Mouse (Mus musculus): ENCODE results near the gene Oog4. TPM values are rescaled to one million over a fixed set of nuclear protein-coding genes. Genes with fewer than 3 reads are reported as not detected.

Gene Oog4
- not detected in 2 replicates for polyA plus RNA-seq (2015; fragmentation: Nextera tagmentation; extraction: Ambion mirVana)

GRCm38 (mm10) chr4:143450224-143450623, at the start of gene Oog4:
Gene Oog4 (minus strand): TSS chr4:143450324.

GRCm38 (mm10) chr4:143412219-143413092, 37.7 kb downstream of the Oog4 start, which contains the start of gene Pramef8:
Gene Pramef8 (plus strand): TSS chr4:143412426.

GRCm38 (mm10) chr4:143394181-143394580, 55.9 kb downstream of the Oog4 start, which contains the start of gene Pramel1:
Gene Pramel1 (plus strand): TSS chr4:143394428.

Other genes with a start within 250 kb of the Oog4 start
- 5.7 and 7.7 TPM in 2 replicates for gene Prdm2, start 237.3 kb downstream of the Oog4 start, polyA plus RNA-seq (2015; fragmentation: Nextera tagmentation; extraction: Ambion mirVana)
- 38.3 and 55.2 TPM in 2 replicates for gene Pdpn, start 150.8 kb downstream of the Oog4 start, polyA plus RNA-seq (2015; fragmentation: Nextera tagmentation; extraction: Ambion mirVana)
- gene Lrrc38, start 100.6 kb downstream of the Oog4 start, polyA plus RNA-seq (2015; fragmentation: Nextera tagmentation; extraction: Ambion mirVana) = not detected in 2 replicates
- gene Pramel1, start 55.9 kb downstream of the Oog4 start, polyA plus RNA-seq (2015; fragmentation: Nextera tagmentation; extraction: Ambion mirVana) = not detected in 2 replicates
- gene Pramef8, start 37.9 kb downstream of the Oog4 start, polyA plus RNA-seq (2015; fragmentation: Nextera tagmentation; extraction: Ambion mirVana) = 8.7 and 14.6 TPM in 2 replicates
- gene Gm13043, start 61.0 kb upstream of the Oog4 start, polyA plus RNA-seq (2015; fragmentation: Nextera tagmentation; extraction: Ambion mirVana) = not detected in 2 replicates
- not detected in 2 replicates for gene Gm13040, start 85.6 kb upstream of the Oog4 start, polyA plus RNA-seq (2015; fragmentation: Nextera tagmentation; extraction: Ambion mirVana)
- not detected in 2 replicates for gene BC080695, start 101.4 kb upstream of the Oog4 start, polyA plus RNA-seq (2015; fragmentation: Nextera tagmentation; extraction: Ambion mirVana)
- gene Gm13057, start 101.4 kb upstream of the Oog4 start, polyA plus RNA-seq (2015; fragmentation: Nextera tagmentation; extraction: Ambion mirVana) = not detected in 2 replicates
- gene Gm13083, start 164.7 kb upstream of the Oog4 start, polyA plus RNA-seq (2015; fragmentation: Nextera tagmentation; extraction: Ambion mirVana) = not detected in 2 replicates
- not detected in 2 replicates for gene Gm13088, start 206.9 kb upstream of the Oog4 start, polyA plus RNA-seq (2015; fragmentation: Nextera tagmentation; extraction: Ambion mirVana)

All from adrenal gland, postnatal 0 days (tissue).